Mouse (Mus musculus) ES-E14 (cell line): ENCODE data around the gene Ccna2. TPM values are rescaled to one million over a fixed set of nuclear protein-coding genes. Genes with fewer than 3 reads are reported as not detected.

Experiments used
- DNase-seq: peaks from one replicate; pipeline ENCODE4 v3.0.0-alpha.2; 2013; ENCODE audit warnings: low read depth, low spot score
- H3K27ac ChIP-seq: 2 replicates; pipeline ENCODE4 v1.5.1; 2012; ENCODE audit warnings: low read depth, mild to moderate bottlenecking, low read length, moderate library complexity, mixed read lengths; ENCODE audit not compliant: poor library complexity, insufficient read depth, severe bottlenecking
- H3K36me3 ChIP-seq: 2 replicates; pipeline ENCODE4 v1.6.1; 2012; ENCODE audit warnings: mild to moderate bottlenecking, low read length, moderate library complexity, mixed read lengths; ENCODE audit not compliant: control insufficient read depth, poor library complexity, insufficient read depth, severe bottlenecking
- H3K4me1 ChIP-seq, 2 experiments: fragments of 150-350 bp in 1 of 2; sonication (generic) in 1 of 2; 2 replicates each; pipeline ENCODE4 v1.6.1; 2012; ENCODE audit warnings: low read length in 2 of 2, mild to moderate bottlenecking in 1 of 2, mixed read lengths in 1 of 2; ENCODE audit not compliant: control insufficient read depth in 2 of 2, insufficient read depth in 2 of 2, poor library complexity in 1 of 2
- H3K4me3 ChIP-seq, 2 experiments: fragments of 150-350 bp in 1 of 2; sonication (generic) in 1 of 2; 2 replicates each; pipeline ENCODE4 v1.5.1; 2012; ENCODE audit warnings: low read length in 2 of 2, low read depth in 1 of 2, mild to moderate bottlenecking in 1 of 2, mixed read lengths in 1 of 2; ENCODE audit not compliant: insufficient read depth in 1 of 2, poor library complexity in 1 of 2, severe bottlenecking in 1 of 2
- H3K9ac ChIP-seq: 2 replicates; pipeline ENCODE4 v1.6.1; 2012; ENCODE audit warnings: low read depth, mild to moderate bottlenecking, low read length, mixed read lengths; ENCODE audit not compliant: poor library complexity, insufficient read depth, severe bottlenecking
- H3K9me3 ChIP-seq: fragments of 150-350 bp; sonication (generic); 2 replicates; pipeline ENCODE4 v1.6.1; 2012; ENCODE audit warnings: low read depth, mild to moderate bottlenecking, low read length; ENCODE audit not compliant: control insufficient read depth, insufficient read depth
- CHD2 ChIP-seq: IDR thresholded peaks from 2 replicates; pipeline ENCODE4 v1.6.1; 2014; ENCODE audit warnings: mild to moderate bottlenecking, low read depth, low read length, inconsistent platforms
- HCFC1 ChIP-seq: IDR thresholded peaks from 2 replicates; pipeline ENCODE4 v1.6.1; 2012; ENCODE audit warnings: low read length, inconsistent platforms, borderline replicate concordance; ENCODE audit not compliant: insufficient read depth
- MAFK ChIP-seq: IDR thresholded peaks from 2 replicates; pipeline ENCODE4 v1.6.1; 2014; ENCODE audit warnings: mild to moderate bottlenecking, low read depth, low read length, inconsistent platforms; ENCODE audit not compliant: insufficient read depth
- ZC3H11A ChIP-seq: IDR thresholded peaks from 2 replicates; pipeline ENCODE4 v1.6.1; 2012; ENCODE audit warnings: low read depth, mild to moderate bottlenecking, inconsistent platforms, low read length, borderline replicate concordance
- ZNF384 ChIP-seq: IDR thresholded peaks from 2 replicates; pipeline ENCODE4 v1.6.1; 2012; ENCODE audit warnings: low read depth, low read length, inconsistent platforms
- in situ Hi-C, 2 experiments: fragments of 600-800 bp; cut with MboI; formaldehyde crosslinking; loops; one replicate each; pipeline ENCODE4 v1.15.1; 2025; ENCODE audit warnings: low sequenced_read_pairs in 2 of 2, inconsistent platforms in 1 of 2; ENCODE audit not compliant: unreplicated experiment in 2 of 2
- total RNA-seq: library from RNA; depleted of rRNA; stranded (reverse); fragments of 300-350 nt; gene quantifications from 2 replicates; pipeline ENCODE4 v1.2.3, GENCODE M21; 2012

Ccna2 gene
- total RNA-seq, 1 experiment = 127 TPM

DNA sequence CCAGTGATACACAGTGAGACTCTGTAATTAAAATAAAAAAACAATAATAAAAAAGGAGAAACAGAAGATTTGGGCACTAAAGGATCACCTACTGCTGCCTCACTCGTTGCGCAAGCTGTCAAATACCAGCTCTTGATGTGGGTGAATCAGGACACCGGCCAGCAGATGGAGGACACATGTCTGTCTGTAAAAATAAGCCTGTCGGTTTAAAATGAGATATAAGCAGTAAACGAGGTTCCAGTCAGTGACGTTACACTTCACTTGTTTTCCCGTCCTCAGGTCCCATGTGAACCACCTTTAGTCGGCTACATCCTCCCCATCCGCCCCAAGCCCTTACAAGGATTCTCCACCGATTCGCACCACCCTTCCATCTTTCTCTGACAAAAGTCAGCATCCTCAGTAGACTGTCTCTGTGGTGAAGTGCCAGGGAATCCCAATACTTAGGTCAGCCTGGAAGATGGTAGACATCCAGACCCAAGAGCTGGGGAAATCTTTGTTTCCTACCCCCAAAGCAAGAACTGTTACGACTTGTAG is 20.0 kb downstream of the Ccna2 start:
- no peak for DNase-seq
- Histone ChIP-seq H3K36me3 (peaks cover 6% of the 10 kb centered on the region), H3K27ac (no peak overlapping the region), H3K9ac (no peak overlapping the region), H3K9me3 (no peaks in the 10 kb centered on the region), H3K4me3 (peak overlapping the region; percentile 4 to 91; a peak in 3 of 4 replicates), H3K4me1 (peaks cover 0 to 3% of the 10 kb centered on the region in 2 experiments; a peak in 1 of 4 replicates)
- TF ChIP-seq ZNF384 (no peak), HCFC1 (no peak), CHD2 (no peak), MAFK (no peak), ZC3H11A (no peak)
- in situ Hi-C loops = no loop called here

DNA sequence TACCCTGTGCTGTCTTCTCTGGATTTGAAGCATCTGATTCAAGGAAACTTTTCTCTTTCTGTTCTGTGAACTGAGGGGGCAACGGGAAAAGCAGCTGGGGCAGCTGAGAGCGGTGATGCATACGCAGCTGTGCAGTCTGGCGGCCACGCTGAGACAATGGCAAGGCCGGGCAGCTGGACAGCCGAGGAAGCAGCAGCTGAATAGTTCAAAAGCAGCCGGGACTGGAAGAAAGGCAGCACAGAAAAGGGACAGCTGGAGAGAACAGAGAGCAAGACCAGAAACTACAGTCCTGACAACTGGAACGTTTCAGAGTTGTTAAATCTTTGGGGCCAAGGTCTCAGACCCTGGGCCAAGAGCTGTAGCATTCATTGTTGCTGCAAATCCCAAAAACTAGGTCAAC is 20.6 kb downstream of the Ccna2 start:
- TF ChIP-seq MAFK = no peak
- TF ChIP-seq CHD2 = no peak
- no peak for TF ChIP-seq HCFC1
- no peak for TF ChIP-seq ZNF384
- no peak for TF ChIP-seq ZC3H11A
- H3K4me3 ChIP-seq = no peak overlapping the region
- no peak overlapping the region for H3K27ac ChIP-seq
- H3K9ac ChIP-seq = no peak overlapping the region
- in situ Hi-C loops = no loop called here
- H3K4me1 ChIP-seq = peaks cover 0 to 3% of the 10 kb centered on the region in 2 experiments; a peak in 1 of 4 replicates
- H3K9me3 ChIP-seq = no peaks in the 10 kb centered on the region
- peaks cover 6% of the 10 kb centered on the region for H3K36me3 ChIP-seq
- no peak for DNase-seq

DNA sequence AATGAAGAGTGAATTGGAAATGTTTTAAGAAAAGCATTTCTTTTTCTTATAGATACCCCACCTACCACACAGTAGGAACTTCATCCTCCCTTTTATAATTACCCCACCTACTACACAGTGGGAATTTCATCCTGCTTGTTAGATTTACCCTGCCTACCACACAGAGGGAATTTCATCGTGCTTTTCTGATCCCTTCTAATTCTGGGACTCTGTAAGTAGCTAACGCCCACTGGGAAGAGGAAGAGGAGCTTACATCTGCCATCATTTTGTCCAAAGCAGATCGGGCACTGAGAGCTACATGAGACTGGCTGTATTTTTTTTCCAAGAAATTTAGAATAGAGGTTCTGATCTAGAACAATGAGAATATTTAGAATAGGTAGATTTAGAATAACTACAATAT is 27.0 kb downstream of the Ccna2 start:
- in situ Hi-C loops = no loop called here
- no peak for TF ChIP-seq ZNF384
- TF ChIP-seq HCFC1 = no peak
- no peak for TF ChIP-seq ZC3H11A
- TF ChIP-seq CHD2 = no peak
- TF ChIP-seq MAFK = no peak

DNA sequence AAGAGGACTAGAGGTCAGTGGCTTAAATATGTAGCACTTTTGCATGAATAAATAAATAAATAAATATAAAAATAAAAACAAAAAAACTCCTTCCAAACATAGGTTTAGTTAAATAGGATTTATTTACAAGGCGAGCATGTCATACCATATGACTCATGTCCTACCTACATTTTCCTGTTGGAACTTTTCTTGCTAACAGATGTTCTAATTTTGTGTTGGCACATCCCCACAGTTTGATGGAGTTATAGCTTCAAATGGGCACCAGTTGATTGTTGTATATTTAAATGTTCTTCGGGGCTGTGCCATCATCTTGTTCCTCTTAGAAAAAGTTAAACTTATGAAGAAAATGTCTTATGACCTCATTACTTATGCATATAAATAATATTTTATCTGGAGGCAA is 30.6 kb downstream of the Ccna2 start:
- TF ChIP-seq HCFC1 = no peak
- no peak for TF ChIP-seq CHD2
- no peak for TF ChIP-seq ZNF384
- TF ChIP-seq MAFK = no peak
- TF ChIP-seq ZC3H11A = no peak
- Histone ChIP-seq H3K36me3 (no peaks in the 10 kb centered on the region), H3K4me1 (no peaks in the 10 kb centered on the region), H3K9me3 (no peaks in the 10 kb centered on the region), H3K9ac (no peak overlapping the region), H3K4me3 (no peak overlapping the region), H3K27ac (no peak overlapping the region)
- DNase-seq = no peak
- in situ Hi-C loops = no loop called here

More for the DNA sequence above, 27.0 kb downstream of the Ccna2 start:
- H3K4me3 ChIP-seq = no peak overlapping the region
- H3K27ac ChIP-seq = no peak overlapping the region
- H3K9ac ChIP-seq = no peak overlapping the region
- no peaks in the 10 kb centered on the region for H3K4me1 ChIP-seq
- H3K9me3 ChIP-seq = no peaks in the 10 kb centered on the region
- no peaks in the 10 kb centered on the region for H3K36me3 ChIP-seq
- DNase-seq = no peak

DNA sequence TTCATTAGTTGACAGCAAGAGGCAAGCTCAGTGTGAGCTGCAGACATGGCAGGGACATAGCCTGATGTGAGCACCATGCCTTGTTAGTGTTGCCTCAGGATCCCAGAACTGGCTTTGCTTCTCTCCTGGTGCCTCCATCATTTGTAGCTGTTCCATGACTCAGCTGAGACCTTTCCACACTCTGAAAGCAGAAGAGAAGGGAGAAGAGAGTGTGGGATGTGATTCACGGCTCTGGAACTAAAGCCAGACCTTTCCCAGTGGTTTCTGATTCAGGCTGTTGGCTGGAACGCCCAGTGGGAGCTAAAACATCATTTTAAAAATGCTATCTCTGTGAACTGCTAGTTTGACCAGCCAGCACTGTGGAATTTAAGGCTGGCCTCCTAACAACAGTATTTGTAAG is 31.2 kb downstream of the Ccna2 start:
- no peak overlapping the region for H3K4me3 ChIP-seq
- no peak for TF ChIP-seq ZNF384
- TF ChIP-seq ZC3H11A = no peak
- no peak for TF ChIP-seq MAFK
- no peak for TF ChIP-seq HCFC1
- TF ChIP-seq CHD2 = no peak

More for the DNA sequence above, 31.2 kb downstream of the Ccna2 start:
- no peak overlapping the region for H3K9ac ChIP-seq
- no peak overlapping the region for H3K27ac ChIP-seq
- in situ Hi-C loops = no loop called here
- DNase-seq = no peak
- no peaks in the 10 kb centered on the region for H3K4me1 ChIP-seq
- no peaks in the 10 kb centered on the region for H3K36me3 ChIP-seq
- H3K9me3 ChIP-seq = no peaks in the 10 kb centered on the region
